Comparison of ENCODE assay signal across 8 mouse cellular contexts in the genomic region with DNA sequence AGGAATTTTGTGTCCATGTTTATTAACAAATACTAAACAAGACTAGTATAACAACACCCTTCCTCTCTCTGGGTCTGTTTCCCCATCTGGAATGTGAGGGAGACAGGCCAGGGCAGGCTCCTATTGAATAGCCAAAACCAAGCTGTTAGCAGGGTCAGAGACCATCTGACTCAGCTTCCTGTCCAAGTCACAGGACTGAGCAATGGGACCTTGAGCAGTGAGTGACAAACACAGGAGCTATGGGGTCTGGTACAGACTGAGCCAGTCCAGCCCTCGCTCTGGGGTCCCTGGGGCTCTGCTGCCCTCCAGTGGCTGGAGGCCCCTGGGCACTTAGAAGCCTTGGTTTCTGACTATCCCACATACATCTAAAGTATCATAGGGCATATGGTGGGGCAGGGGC.
DNase-seq lines count a peak whose midpoint lies in the region; ATAC-seq and TF ChIP-seq lines count a peak whose summit lies in the region.

No protein-coding gene starts in this region.

- WGBS in forebrain, embryonic 15.5 days, result 6% methylated on average over 1 of the region's 1 CpGs
- 14% methylated on average over 1 of the region's 1 CpGs for WGBS in lung, embryonic 14.5 days

- TF ChIP-seq CTCF in layer of hippocampus, adult 2 months (conservative IDR thresholded peaks at IDR 0.05), result peak; percentile 93
- TF ChIP-seq CTCF in lung, embryonic 14.5 days (IDR thresholded peaks at IDR 0.05; ENCODE audit: low read depth), result peak; percentile 96

- no peak overlapping the region for H3K4me2 ChIP-seq in forebrain, embryonic 15.5 days (replicated peaks)
- no peak overlapping the region for H3K4me2 ChIP-seq in lung, embryonic 14.5 days

- peaks cover 17% of the 10 kb centered on the region for H3K4me1 ChIP-seq in forebrain, embryonic 15.5 days
- no peaks in the 10 kb centered on the region for H3K4me1 ChIP-seq in lung, embryonic 14.5 days (ENCODE audit: insufficient read depth)

- H3K9me3 ChIP-seq in forebrain, embryonic 15.5 days, result no peaks in the 10 kb centered on the region
- no peaks in the 10 kb centered on the region for H3K9me3 ChIP-seq in lung, embryonic 14.5 days (ENCODE audit: low read depth, low read length)

- DNase-seq in CD8-positive naive resting alpha-beta T cell, adult 2 months (ENCODE audit: low read depth in 2 of 2, low spot score in 2 of 2), result peak; percentile 60 to 65
- DNase-seq in c-Kit-positive CD71-positive TER-119-positive erythroid progenitor cells, embryonic 14.5 days (ENCODE audit: low spot score), result peak; percentile 18
- DNase-seq in heart, postnatal 25 days (ENCODE audit: low spot score), result peak; percentile 76
- peak; percentile 50 to 78 for DNase-seq in layer of hippocampus, adult 2 months (ENCODE audit: low spot score in 2 of 2)
- peak; percentile 91 for DNase-seq in lung, embryonic 14.5 days
- DNase-seq in thymus, adult 18-20 months, result peak; percentile 35 to 42

- intact Hi-C loops in heart, postnatal 25 days (cut with DNase I), result loop anchor here (1.0 to 2.0 kb wide), 5 partner anchors 46 to 432 kb away; no protein-coding TSS in a partner anchor

- peak; percentile 75 for ATAC-seq in forebrain, embryonic 15.5 days (replicated peaks)
- peak; percentile 92 for ATAC-seq in lung, embryonic 14.5 days (ENCODE audit: insufficient read depth)
- ATAC-seq in neutrophil, adult 5-6 weeks (ENCODE audit: extremely low read depth, insufficient number of reproducible peaks, low FRiP score, poor library complexity, severe bottlenecking), result peak; percentile 28; the same call in 1 of the 2 replicates

- no peaks in the 10 kb centered on the region for H3K27me3 ChIP-seq in forebrain, embryonic 15.5 days
- no peaks in the 10 kb centered on the region for H3K27me3 ChIP-seq in lung, embryonic 14.5 days (ENCODE audit: insufficient read depth, low read length)

- no peak overlapping the region for H3K9ac ChIP-seq in forebrain, embryonic 15.5 days (replicated peaks)
- H3K9ac ChIP-seq in lung, embryonic 14.5 days, result no peak overlapping the region

- no peak overlapping the region for H3K27ac ChIP-seq in forebrain, embryonic 15.5 days (replicated peaks)
- H3K27ac ChIP-seq in layer of hippocampus, adult 2 months, result no peak overlapping the region
- H3K27ac ChIP-seq in lung, embryonic 14.5 days (ENCODE audit: low read depth), result no peak overlapping the region; the same call in 1 of the 2 replicates

- no peaks in the 10 kb centered on the region for H3K36me3 ChIP-seq in forebrain, embryonic 15.5 days
- H3K36me3 ChIP-seq in lung, embryonic 14.5 days (ENCODE audit: insufficient read depth), result no peaks in the 10 kb centered on the region

- H3K4me3 ChIP-seq in forebrain, embryonic 15.5 days, result no peak overlapping the region
- H3K4me3 ChIP-seq in layer of hippocampus, adult 2 months, result no peak overlapping the region
- H3K4me3 ChIP-seq in lung, embryonic 14.5 days (ENCODE audit: low read depth, low read length), result no peak overlapping the region

Comparison
In these comparisons a context has a peak if more than half of its experiments do, and no peak if none do; other contexts are left out.
1. DNase-seq: peak in every context shown above with its lines; median percentile 91 in lung, embryonic 14.5 days; 76 in heart, postnatal 25 days; 64 in layer of hippocampus, adult 2 months; 62 in CD8-positive naive resting alpha-beta T cell, adult 2 months; 38 in thymus, adult 18-20 months; 18 in c-Kit-positive CD71-positive TER-119-positive erythroid progenitor cells, embryonic 14.5 days.
2. ATAC-seq: peak in every context shown above with its lines; median percentile 92 in lung, embryonic 14.5 days; 75 in forebrain, embryonic 15.5 days; 28 in neutrophil, adult 5-6 weeks.